Mouse (Mus musculus) MEL (cell line): ENCODE results near the gene Tnik. TPM values are rescaled to one million over a fixed set of nuclear protein-coding genes. Genes with fewer than 3 reads are reported as not detected.

ENCODE experiments used
- DNase-seq: peaks from one replicate; pipeline ENCODE4 v3.0.0; 2011; ENCODE audit warnings: low read depth, low spot score
- H3K27ac ChIP-seq: 2 replicates; pipeline ENCODE4 v1.5.1; 2012; ENCODE audit warnings: low read depth, mild to moderate bottlenecking, control low read depth, low read length, moderate library complexity; ENCODE audit not compliant: control insufficient read depth
- H3K27me3 ChIP-seq, 2 experiments: fragments of 150-350 bp in 1 of 2; sonication (generic) in 1 of 2; 2 replicates each; pipeline ENCODE4 v1.6.1; 2012; ENCODE audit warnings: low read length in 2 of 2, mild to moderate bottlenecking in 2 of 2, improper control_type of control experiment in 1 of 2, moderate library complexity in 1 of 2; ENCODE audit not compliant: insufficient read depth in 2 of 2, control insufficient read depth in 1 of 2
- H3K36me3 ChIP-seq, 2 experiments: 2 replicates each; pipeline ENCODE4 v1.6.1; 2012 to 2014; ENCODE audit warnings: low read length in 2 of 2, improper control_type of control experiment in 1 of 2, inconsistent platforms in 1 of 2, mild to moderate bottlenecking in 1 of 2; ENCODE audit not compliant: insufficient read depth in 2 of 2, control insufficient read depth in 1 of 2
- H3K4me1 ChIP-seq, 2 experiments: fragments of 150-350 bp in 1 of 2; sonication (generic) in 1 of 2; 2 replicates each; pipeline ENCODE4 v1.6.1; 2012; ENCODE audit warnings: low read length in 2 of 2, improper control_type of control experiment in 1 of 2, mild to moderate bottlenecking in 1 of 2; ENCODE audit not compliant: insufficient read depth in 2 of 2, control insufficient read depth in 1 of 2
- H3K4me3 ChIP-seq, 2 experiments: fragments of 150-350 bp in 1 of 2; sonication (generic) in 1 of 2; 2 replicates each; pipeline ENCODE4 v1.5.1; 2012; ENCODE audit warnings: low read depth in 2 of 2, low read length in 2 of 2, mild to moderate bottlenecking in 2 of 2, moderate library complexity in 2 of 2, control low read depth in 1 of 2, improper control_type of control experiment in 1 of 2; ENCODE audit not compliant: control insufficient read depth in 1 of 2, insufficient read depth in 1 of 2
- H3K79me2 ChIP-seq: 2 replicates; pipeline ENCODE4 v1.6.1; 2012; ENCODE audit warnings: mild to moderate bottlenecking, low read length, moderate library complexity; ENCODE audit not compliant: control insufficient read depth, poor library complexity, insufficient read depth
- H3K9ac ChIP-seq: 2 replicates; pipeline ENCODE4 v1.6.1; 2012; ENCODE audit warnings: low read depth, mild to moderate bottlenecking, control low read depth, low read length, moderate library complexity; ENCODE audit not compliant: control insufficient read depth, poor library complexity, severe bottlenecking
- H3K9me3 ChIP-seq: fragments of 150-350 bp; sonication (generic); replicated peaks from 2 replicates; pipeline ENCODE4 v1.6.1; 2012; ENCODE audit warnings: mild to moderate bottlenecking, low read length, improper control_type of control experiment, moderate library complexity; ENCODE audit not compliant: insufficient read depth
- BHLHE40 ChIP-seq: IDR thresholded peaks from 2 replicates; pipeline ENCODE4 v1.6.1; 2012; ENCODE audit warnings: low read depth, mild to moderate bottlenecking, inconsistent platforms, low read length, improper control_type of control experiment, borderline replicate concordance
- CHD1 ChIP-seq: IDR thresholded peaks from 2 replicates; pipeline ENCODE4 v1.6.1; 2012; ENCODE audit warnings: low read depth, mild to moderate bottlenecking, inconsistent platforms, low read length, improper control_type of control experiment
- CHD2 ChIP-seq: IDR thresholded peaks from 2 replicates; pipeline ENCODE4 v1.6.1; 2011; ENCODE audit warnings: low read length, improper control_type of control experiment
- CTCF ChIP-seq, 3 experiments: IDR thresholded peaks in 2 of 3; conservative IDR thresholded peaks in 1 of 3; 2 replicates each; pipeline ENCODE4 v1.5.1; 2011 to 2012; ENCODE audit warnings: low read length in 3 of 3, low read depth in 2 of 3, mild to moderate bottlenecking in 2 of 3, improper control_type of control experiment in 1 of 3, inconsistent platforms in 1 of 3, mixed read lengths in 1 of 3, moderate library complexity in 1 of 3; ENCODE audit not compliant: control insufficient read depth in 1 of 3, insufficient read depth in 1 of 3, poor library complexity in 1 of 3, severe bottlenecking in 1 of 3
- ELF1 ChIP-seq: IDR thresholded peaks from 2 replicates; pipeline ENCODE4 v1.6.1; 2014; ENCODE audit warnings: low read depth, mild to moderate bottlenecking, inconsistent platforms, low read length, improper control_type of control experiment, moderate library complexity
- HCFC1 ChIP-seq: IDR thresholded peaks from 2 replicates; pipeline ENCODE4 v1.6.1; 2012; ENCODE audit warnings: low read depth, mild to moderate bottlenecking, inconsistent platforms, low read length, improper control_type of control experiment, moderate library complexity
- JUND ChIP-seq: IDR thresholded peaks from 2 replicates; pipeline ENCODE4 v1.6.1; 2011; ENCODE audit warnings: low read depth, mild to moderate bottlenecking, improper control_type of control experiment, low read length
- MAFK ChIP-seq: IDR thresholded peaks from 2 replicates; pipeline ENCODE4 v1.6.1; 2011; ENCODE audit warnings: low read depth, mild to moderate bottlenecking, low read length, improper control_type of control experiment, borderline replicate concordance
- MAZ ChIP-seq: IDR thresholded peaks from 2 replicates; pipeline ENCODE4 v1.6.1; 2012; ENCODE audit warnings: low read depth, mild to moderate bottlenecking, inconsistent platforms, low read length, improper control_type of control experiment
- MEF2A ChIP-seq: IDR thresholded peaks from 2 replicates; pipeline ENCODE4 v1.6.1; 2014; ENCODE audit warnings: low read depth, mild to moderate bottlenecking, inconsistent platforms, low read length, improper control_type of control experiment; ENCODE audit not compliant: poor library complexity, insufficient replicate concordance, severe bottlenecking; ENCODE audit errors: extremely low read depth
- MXI1 ChIP-seq: IDR thresholded peaks from 2 replicates; pipeline ENCODE4 v1.6.1; 2011; ENCODE audit warnings: mild to moderate bottlenecking, low read depth, low read length, improper control_type of control experiment
- MYB ChIP-seq: IDR thresholded peaks from 2 replicates; pipeline ENCODE4 v1.6.1; 2011; ENCODE audit warnings: mild to moderate bottlenecking, low read depth, low read length, improper control_type of control experiment
- MYC ChIP-seq: IDR thresholded peaks from 2 replicates; pipeline ENCODE4 v1.6.1; 2011; ENCODE audit warnings: low read depth, mild to moderate bottlenecking, low read length, improper control_type of control experiment, moderate library complexity
- POLR2AphosphoS5 ChIP-seq: IDR thresholded peaks from 2 replicates; pipeline ENCODE4 v1.6.1; 2012; ENCODE audit warnings: low read depth, borderline replicate concordance, mild to moderate bottlenecking, inconsistent platforms, low read length, moderate library complexity, mixed read lengths
- RAD21 ChIP-seq: IDR thresholded peaks from 2 replicates; pipeline ENCODE4 v1.6.1; 2011; ENCODE audit warnings: mild to moderate bottlenecking, low read depth, low read length, improper control_type of control experiment
- SIN3A ChIP-seq: IDR thresholded peaks from 2 replicates; pipeline ENCODE4 v1.6.1; 2012; ENCODE audit warnings: low read length, improper control_type of control experiment, inconsistent platforms
- TAL1 ChIP-seq: IDR thresholded peaks from 2 replicates; pipeline ENCODE4 v1.6.1; 2012; ENCODE audit warnings: mild to moderate bottlenecking, inconsistent platforms, low read length, moderate library complexity, mixed read lengths
- TBP ChIP-seq: IDR thresholded peaks from 2 replicates; pipeline ENCODE4 v1.8.0; 2011; ENCODE audit warnings: low read depth, low read length, improper control_type of control experiment
- TCF12 ChIP-seq: IDR thresholded peaks from 2 replicates; pipeline ENCODE4 v1.6.1; 2014; ENCODE audit warnings: low read depth, mild to moderate bottlenecking, inconsistent platforms, low read length, improper control_type of control experiment, moderate library complexity
- USF1 ChIP-seq: IDR thresholded peaks from 2 replicates; pipeline ENCODE4 v1.6.1; 2014; ENCODE audit warnings: low read depth, mild to moderate bottlenecking, inconsistent platforms, low read length, improper control_type of control experiment, moderate library complexity
- ZMIZ1 ChIP-seq: IDR thresholded peaks from 2 replicates; pipeline ENCODE4 v1.6.1; 2012; ENCODE audit warnings: low read depth, mild to moderate bottlenecking, inconsistent platforms, low read length, improper control_type of control experiment, moderate library complexity
- ZNF384 ChIP-seq: IDR thresholded peaks from 2 replicates; pipeline ENCODE4 v1.6.1; 2012; ENCODE audit warnings: low read depth, mild to moderate bottlenecking, inconsistent platforms, low read length, improper control_type of control experiment
- polyA plus RNA-seq, 2 experiments: library from polyadenylated mRNA; stranded (reverse) in 1 of 2; unstranded in 1 of 2; fragments of >175 nt in 1 of 2; fragments of >200 nt in 1 of 2; gene quantifications; 2 replicates each; pipeline versions ENCODE4 v1.2.1 to v1.2.4; 2012; ENCODE audit warnings: low replicate concordance in 2 of 2, low read depth in 1 of 2; ENCODE audit not compliant: insufficient read length in 2 of 2, insufficient read depth in 1 of 2, missing spikeins in 1 of 2
- total RNA-seq: library from RNA; depleted of rRNA; stranded (reverse); fragments of 300-350 nt; gene quantifications from 2 replicates; pipeline ENCODE4 v1.2.3, GENCODE M21; 2012

Gene Tnik
- total and polyA plus RNA-seq, 3 experiments: 9.9 to 78.4 (median 13.6) TPM

GRCm38 (mm10) chr3:28333869-28334268 lies 70.9 kb downstream of the Tnik start:
- Histone ChIP-seq H3K4me1 (no peaks in the 10 kb centered on the region), H3K27ac (no peak overlapping the region), H3K4me3 (no peak overlapping the region), H3K9me3 (no peaks in the 10 kb centered on the region), H3K79me2 (no peaks in the 10 kb centered on the region), H3K9ac (no peak overlapping the region), H3K27me3 (no peaks in the 10 kb centered on the region), H3K36me3 (no peaks in the 10 kb centered on the region; a peak in 1 of 4 replicates)
- TF ChIP-seq ZNF384: no peak
- TF ChIP-seq JUND: no peak
- TF ChIP-seq CTCF (IDR thresholded peaks at IDR 0.05 in 2 of 3, conservative IDR thresholded peaks at IDR 0.05 in 1 of 3; ENCODE audit: control insufficient read depth in 1 of 3, insufficient read depth in 1 of 3, low read depth in 2 of 3, low read length in 3 of 3, poor library complexity in 1 of 3, severe bottlenecking in 1 of 3): no peak
- TF ChIP-seq USF1: no peak
- no peak for TF ChIP-seq BHLHE40
- no peak for TF ChIP-seq TAL1
- no peak for TF ChIP-seq MAFK
- TF ChIP-seq HCFC1: no peak
- no peak for TF ChIP-seq MYB
- TF ChIP-seq POLR2AphosphoS5: no peak
- TF ChIP-seq CHD1: no peak
- TF ChIP-seq MXI1: no peak
- TF ChIP-seq MEF2A: no peak
- no peak for TF ChIP-seq RAD21
- no peak for TF ChIP-seq CHD2
- TF ChIP-seq MAZ: no peak
- TF ChIP-seq MYC: no peak
- DNase-seq: no peak

GRCm38 (mm10) chr3:28334547-28334946 lies 71.5 kb downstream of the Tnik start:
- Histone ChIP-seq H3K27ac (no peak overlapping the region), H3K36me3 (no peaks in the 10 kb centered on the region; a peak in 1 of 4 replicates), H3K9me3 (no peaks in the 10 kb centered on the region), H3K79me2 (no peaks in the 10 kb centered on the region)
- TF ChIP-seq TBP: no peak
- TF ChIP-seq ZMIZ1: no peak
- TF ChIP-seq SIN3A: no peak
- TF ChIP-seq MEF2A: no peak
- TF ChIP-seq ELF1: no peak
- TF ChIP-seq TCF12: no peak
- TF ChIP-seq, all 39 proteins: peak for 0
- no peak for DNase-seq
- H3K9ac ChIP-seq: no peak overlapping the region
- no peak overlapping the region for H3K4me3 ChIP-seq
- no peaks in the 10 kb centered on the region for H3K27me3 ChIP-seq
- H3K4me1 ChIP-seq: no peaks in the 10 kb centered on the region
